Mouse (Mus musculus): ENCODE results near the gene Rhoa.

Gene Rhoa

GRCm38 (mm10) chr9:108341801-108342200 lies 35.9 kb downstream of the Rhoa start:
- DNase-seq: no peak

DNA sequence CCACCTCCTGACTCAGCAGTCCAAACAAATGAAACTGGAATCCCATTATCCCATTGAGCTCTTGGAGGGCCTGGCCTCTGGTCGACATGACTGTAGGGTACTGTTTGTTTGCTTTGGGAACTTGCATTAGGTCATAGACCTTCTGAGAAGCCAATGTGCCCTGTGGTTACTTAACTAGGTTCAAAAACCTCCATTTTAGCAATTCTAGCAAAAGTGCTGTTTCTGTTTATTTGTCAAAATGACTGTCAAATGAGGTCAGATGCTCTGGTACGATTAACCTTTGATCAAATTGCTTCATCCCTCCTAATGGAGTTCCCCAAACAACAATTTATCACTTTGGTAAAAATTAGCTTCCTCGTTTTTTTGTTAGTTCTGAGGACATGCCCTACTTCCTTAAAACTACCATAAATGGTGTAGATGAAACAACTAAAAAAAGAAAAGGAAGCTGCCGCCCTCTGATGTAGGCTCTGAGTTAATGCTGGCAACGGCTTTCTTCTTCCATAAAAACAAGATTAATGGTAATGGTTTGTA lies 36.4 kb downstream of the Rhoa start:
- no peak for DNase-seq

GRCm38 (mm10) chr9:108343331-108343730 lies 37.4 kb downstream of the Rhoa start:
- DNase-seq: no peak

- no peak for DNase-seq
Observed at GRCm38 (mm10) chr9:108343835-108344234, 37.9 kb downstream of the Rhoa start.

DNA sequence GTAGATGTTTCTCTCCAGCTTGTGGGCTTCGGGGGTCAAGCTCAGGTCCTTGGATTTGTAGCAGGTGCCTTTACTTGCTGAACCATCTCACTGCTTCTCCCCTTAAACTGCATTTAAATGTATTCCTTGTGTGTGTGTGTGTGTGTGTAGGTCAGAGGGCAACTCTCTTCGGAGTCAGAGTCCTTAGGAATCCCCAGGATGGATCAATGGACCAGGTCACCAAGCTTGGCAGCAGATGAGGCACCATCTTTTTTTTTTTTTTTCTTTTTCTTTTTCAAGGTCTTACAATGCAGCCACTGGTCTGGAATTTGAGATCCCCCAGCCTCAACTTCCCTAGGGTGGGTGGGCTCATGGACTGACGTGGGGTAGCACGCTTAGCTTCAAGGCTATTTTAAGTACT lies 38.5 kb downstream of the Rhoa start:
- no peak for DNase-seq

DNA sequence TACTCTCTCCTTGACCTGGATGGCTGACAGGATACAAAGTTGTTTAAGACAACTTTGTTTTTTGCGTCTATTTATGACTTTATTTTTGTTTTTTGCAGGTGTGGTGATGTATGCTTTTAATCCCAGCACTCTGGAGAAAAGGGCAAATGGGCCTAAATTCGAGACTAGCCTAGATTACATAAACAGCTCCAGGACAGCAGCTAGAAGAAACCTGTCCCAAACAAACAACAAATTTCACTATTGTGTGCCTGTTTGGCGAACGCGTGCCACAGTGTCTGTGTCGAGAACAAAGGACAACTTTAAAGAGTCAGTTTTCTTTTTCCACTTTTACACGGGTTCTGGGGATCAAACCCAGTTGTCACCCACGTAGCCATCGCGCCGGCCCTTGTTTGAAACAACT lies 41.1 kb downstream of the Rhoa start:
- DNase-seq: no peak

- DNase-seq: peak; percentile 91
Observed at GRCm38 (mm10) chr9:108347540-108348289, 41.8 kb downstream of the Rhoa start, which contains the start of gene Usp4. Gene Usp4 (plus strand): TSS chr9:108347853.

DNA sequence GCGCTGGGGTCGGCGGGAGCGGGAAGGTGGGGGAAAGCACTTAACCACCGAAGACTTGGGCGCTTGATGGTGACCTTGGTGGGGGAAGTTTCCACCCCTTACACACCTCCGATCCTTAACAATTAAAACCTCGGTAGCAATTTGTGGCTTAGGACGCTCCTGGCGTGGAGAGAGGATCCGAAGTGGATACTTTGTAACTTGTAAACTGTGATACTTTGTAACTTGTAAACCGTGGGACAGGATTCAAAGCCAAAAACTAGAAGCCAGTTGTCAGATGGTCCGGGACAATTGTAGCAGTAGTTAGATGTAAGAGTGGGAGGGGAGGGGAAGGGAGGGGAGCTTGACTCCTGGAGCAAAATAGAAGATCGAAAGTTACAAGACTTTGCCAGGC lies 42.4 kb downstream of the Rhoa start:
- DNase-seq: no peak

GRCm38 (mm10) chr9:108349727-108350126 lies 43.8 kb downstream of the Rhoa start:
- no peak for DNase-seq

- no peak for DNase-seq
Observed at GRCm38 (mm10) chr9:108378234-108378633, 72.3 kb downstream of the Rhoa start.

GRCm38 (mm10) chr9:108378736-108379135 lies 72.8 kb downstream of the Rhoa start:
- DNase-seq: no peak

DNA sequence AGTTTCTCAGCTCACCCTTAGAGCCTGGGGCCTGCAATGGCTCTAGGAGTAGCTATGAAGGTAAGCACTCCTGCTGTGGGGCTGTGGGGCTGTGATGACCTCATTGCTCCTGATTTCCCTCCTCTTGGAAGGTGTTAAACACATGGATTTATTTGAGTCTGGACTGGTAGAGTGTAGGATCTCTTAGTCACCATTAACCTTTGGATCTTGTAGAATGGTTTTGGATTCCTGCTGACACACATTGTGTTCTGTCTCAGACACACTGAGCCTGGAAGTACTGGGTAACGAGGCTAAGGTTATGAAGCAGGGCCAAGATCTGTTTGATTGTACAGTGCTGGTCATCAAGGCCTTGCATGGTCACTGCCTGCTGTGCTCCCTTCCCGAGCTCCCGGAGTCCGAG lies 73.4 kb downstream of the Rhoa start:
- DNase-seq: no peak

GRCm38 (mm10) chr9:108381382-108381781 lies 75.5 kb downstream of the Rhoa start:
- no peak for DNase-seq

DNA sequence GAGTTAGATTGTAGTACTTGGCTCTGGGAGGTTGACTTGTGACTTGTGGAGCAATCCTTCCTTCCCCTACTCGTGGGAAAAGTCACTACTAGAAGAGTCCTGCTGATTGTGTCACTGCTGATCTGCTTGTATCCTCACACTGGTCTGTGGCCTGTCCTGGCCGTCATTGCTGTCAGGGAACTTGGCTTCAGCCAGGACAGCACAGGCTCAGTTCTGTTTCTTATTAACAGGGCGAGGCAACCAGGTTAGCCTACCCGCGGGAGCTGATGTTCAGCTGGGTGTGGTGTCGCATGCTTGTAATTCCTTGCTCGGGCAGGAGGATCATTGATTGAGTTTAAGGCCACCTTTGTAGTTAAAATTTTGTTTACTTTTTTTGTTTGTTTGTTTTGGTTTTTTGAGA lies 79.1 kb downstream of the Rhoa start:
- DNase-seq: no peak

- no peak for DNase-seq
Observed at GRCm38 (mm10) chr9:108386816-108387215, 80.9 kb downstream of the Rhoa start.

All from layer of hippocampus, adult 9-11 months (tissue).